Mouse (Mus musculus) brain, adult 2 months (tissue): Measurements from ENCODE around the gene N4bp2.

Experiments used
- DNase-seq: peaks from one replicate; pipeline ENCODE4 v3.0.0; 2011; ENCODE audit warnings: low read depth, low spot score

The N4bp2 gene

GRCm38 (mm10) chr5:65862217-65862927 is 99.1 kb downstream of the N4bp2 start:
- no peak for DNase-seq

DNA sequence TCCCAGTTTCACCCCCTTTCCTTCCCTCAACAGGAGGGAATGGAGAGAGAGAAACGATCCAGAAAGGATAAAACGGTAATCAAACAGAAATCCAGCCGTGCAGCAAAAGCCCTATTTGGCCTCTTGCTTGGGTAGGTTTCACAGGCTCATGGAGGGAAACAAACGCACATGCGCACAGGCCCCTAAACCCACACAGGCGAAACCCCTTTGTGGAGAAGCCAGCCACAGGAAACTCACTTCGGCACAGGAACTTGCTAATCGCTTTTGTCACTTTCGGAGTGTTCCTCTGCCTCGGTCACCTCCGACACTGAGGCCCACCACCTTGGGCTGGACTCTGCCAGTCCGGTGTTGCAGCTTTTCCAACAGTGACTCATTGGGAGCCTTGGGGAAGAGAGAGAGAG is 100.0 kb downstream of the N4bp2 start:
- DNase-seq: peak; percentile 26

- no peak for DNase-seq
These were observed 101.2 kb downstream of the N4bp2 start for GRCm38 (mm10) chr5:65864486-65864885.

DNA sequence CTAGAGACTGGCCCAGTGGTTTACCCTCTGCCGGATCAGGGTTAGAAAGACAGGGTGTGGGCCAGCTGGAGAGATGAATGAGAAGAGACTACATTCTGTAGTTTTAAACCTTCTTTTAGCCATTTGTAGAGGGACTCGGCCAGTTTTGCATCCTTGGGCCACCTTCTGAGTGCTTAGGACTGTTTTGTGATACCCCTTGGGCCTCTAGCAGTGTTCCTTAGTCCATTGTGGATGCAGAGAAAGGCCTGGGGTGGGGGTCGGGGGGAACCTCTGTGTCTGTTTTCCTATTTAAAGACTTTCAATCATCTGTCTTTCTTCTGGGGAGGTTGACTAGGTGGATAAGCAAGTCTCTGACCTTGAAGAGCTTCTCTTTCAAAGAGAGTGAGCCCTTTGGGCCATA is 101.6 kb downstream of the N4bp2 start:
- DNase-seq: no peak

DNA sequence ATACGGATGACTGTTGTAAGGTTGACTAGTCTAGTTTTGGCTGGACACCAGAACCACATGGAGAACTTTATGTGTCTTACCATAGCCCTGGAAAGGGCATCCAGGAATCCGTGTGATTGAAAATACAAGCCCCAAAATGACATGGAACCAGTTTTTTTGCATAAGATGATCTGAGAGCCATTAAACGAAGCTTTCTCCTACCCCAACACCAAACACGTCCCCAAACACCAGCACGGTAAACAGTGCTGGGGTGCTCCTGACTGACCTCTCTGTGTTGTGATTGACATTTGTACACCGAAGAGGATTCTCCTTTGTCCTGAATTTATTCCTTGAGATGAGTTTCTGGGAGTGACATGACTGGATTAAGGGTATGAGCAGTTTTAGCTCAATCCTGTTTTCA is 103.3 kb downstream of the N4bp2 start:
- no peak for DNase-seq

- DNase-seq: peak; percentile 36
These were observed 104.2 kb downstream of the N4bp2 start for GRCm38 (mm10) chr5:65867380-65868116.

- no peak for DNase-seq
These were observed 105.1 kb downstream of the N4bp2 start for GRCm38 (mm10) chr5:65868419-65868818.

- no peak for DNase-seq
These were observed 106.3 kb downstream of the N4bp2 start for GRCm38 (mm10) chr5:65869660-65870059.

GRCm38 (mm10) chr5:65871276-65871875 is 108.1 kb downstream of the N4bp2 start:
- DNase-seq: no peak

GRCm38 (mm10) chr5:65873212-65873611 is 109.9 kb downstream of the N4bp2 start:
- DNase-seq: no peak

DNA sequence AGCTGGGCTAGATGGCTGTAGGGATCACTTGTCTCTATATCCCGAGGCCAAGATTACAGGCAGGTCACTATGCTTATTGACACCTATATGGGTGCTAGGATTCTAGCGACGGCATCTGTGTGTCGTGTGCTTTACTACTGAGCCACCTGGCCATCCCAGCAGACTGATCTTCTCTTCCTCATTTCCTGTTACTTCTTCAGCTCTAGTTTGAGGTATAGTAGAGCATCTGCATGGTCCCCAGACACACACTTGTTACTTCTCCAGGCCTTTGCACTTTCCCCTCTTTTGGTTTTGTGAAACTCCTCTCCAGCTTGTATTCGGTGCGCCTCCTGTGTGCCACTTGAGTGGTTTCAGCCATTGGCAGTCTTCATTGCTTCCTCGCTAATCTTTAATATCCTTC is 111.9 kb downstream of the N4bp2 start:
- DNase-seq: no peak

DNA sequence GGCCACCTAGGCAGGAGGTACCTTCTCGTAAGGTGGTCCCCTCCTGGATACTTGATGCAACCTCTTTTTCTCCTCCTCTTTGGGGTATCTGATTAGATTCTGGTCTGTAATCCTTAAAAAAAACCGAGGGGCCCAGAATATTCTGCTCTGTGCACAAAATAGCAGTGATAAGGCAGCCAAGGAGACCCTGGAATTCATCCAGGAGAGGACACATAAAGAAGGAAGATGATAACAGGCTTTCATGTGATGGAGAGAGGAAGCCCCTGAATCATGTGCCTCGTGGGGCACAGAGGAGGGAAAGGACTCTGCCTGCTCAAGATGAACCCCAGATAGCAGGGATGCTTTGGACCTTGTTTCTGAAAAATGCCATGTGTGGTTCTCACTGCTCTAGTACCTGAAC is 115.0 kb downstream of the N4bp2 start:
- DNase-seq: no peak
